ENCODE assay signal across 9 mouse cellular contexts in the genomic region with DNA sequence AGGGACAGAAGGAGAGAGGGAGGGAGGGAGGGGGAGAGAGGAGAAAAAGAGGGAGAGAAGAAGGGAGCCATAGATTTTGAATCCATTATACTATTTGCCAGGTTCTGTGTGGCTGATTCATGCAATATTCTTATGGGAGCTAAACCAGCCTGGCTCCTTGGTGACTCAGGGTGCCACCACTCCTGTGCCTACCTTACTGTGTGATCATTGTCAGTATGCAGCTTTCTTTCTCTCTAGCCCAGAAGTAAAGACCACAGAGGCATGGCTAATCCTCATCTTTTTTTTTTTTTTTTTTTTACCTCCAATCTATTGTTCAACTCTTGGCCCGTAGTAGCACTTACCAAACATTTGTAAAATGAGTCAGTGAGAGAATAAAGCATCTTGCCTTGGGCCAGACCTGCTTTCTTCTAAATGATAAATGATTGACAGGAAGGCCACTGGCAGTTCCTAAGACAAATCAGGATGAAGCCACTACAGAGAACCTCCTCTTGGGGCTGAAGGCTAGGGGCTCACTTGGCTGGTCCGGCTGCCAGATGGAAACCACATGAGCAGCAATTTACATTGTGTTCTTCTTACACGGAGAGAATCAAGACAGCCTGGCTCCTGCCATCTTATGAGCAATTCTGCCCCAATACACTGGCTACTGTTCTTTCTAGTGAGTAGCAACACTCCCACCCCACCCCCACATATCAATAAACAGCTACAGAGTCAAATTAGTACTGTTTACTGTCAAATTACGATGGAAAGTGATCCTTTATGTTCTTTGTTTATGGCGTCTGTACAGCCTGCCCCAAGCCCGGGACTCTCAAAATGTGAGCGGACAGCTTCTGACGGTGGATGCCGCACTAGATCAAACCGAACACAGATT.
A peak's percentile ranks its signal among the peaks of the same experiment; 100 is the strongest.
DNase-seq lines count a peak whose midpoint lies in the region; ATAC-seq and TF ChIP-seq lines count a peak whose summit lies in the region.
"Had no signal": no experiment of that assay in that cellular context is flagged by ENCODE, and none has a peak within 500 bp of the region (broad histone marks: within the 10 kb centered on the region; RNA-seq: fewer than 3 reads in every experiment).

No protein-coding gene starts in this region.

- WGBS in midbrain, embryonic 12.5 days, result 61% methylated on average over 10 of the region's 10 CpGs
- 69% methylated on average over 10 of the region's 10 CpGs for WGBS in midbrain, embryonic 11.5 days
- 18% methylated on average over 10 of the region's 10 CpGs for WGBS in forebrain, embryonic 14.5 days
- 41% methylated on average over 10 of the region's 10 CpGs for WGBS in limb, embryonic 11.5 days
- 23% methylated on average over 10 of the region's 10 CpGs for WGBS in stomach, postnatal 0 days

- ATAC-seq in midbrain, embryonic 12.5 days (ENCODE audit: low FRiP score, low read depth), result peak; percentile 60; the same call in 1 of the 2 replicates
- no peak for ATAC-seq in midbrain, embryonic 11.5 days (ENCODE audit: low FRiP score)
- peak; percentile 88 for ATAC-seq in forebrain, embryonic 14.5 days
- ATAC-seq in limb, embryonic 11.5 days (ENCODE audit: insufficient number of reproducible peaks, low FRiP score, low TSS enrichment, low read depth), result no peak; the same call in 1 of the 2 replicates
- ATAC-seq in stomach, postnatal 0 days (ENCODE audit: low FRiP score, low TSS enrichment), result peak; percentile 63
- ATAC-seq in megakaryocyte, adult 5-6 weeks (ENCODE audit: poor library complexity, severe bottlenecking), result no peak

- H3K36me3 ChIP-seq in midbrain, embryonic 12.5 days, result no peaks in the 10 kb centered on the region
- no peaks in the 10 kb centered on the region for H3K36me3 ChIP-seq in midbrain, embryonic 11.5 days (ENCODE audit: control insufficient read depth, insufficient read depth, low read length)
- no peaks in the 10 kb centered on the region for H3K36me3 ChIP-seq in forebrain, embryonic 14.5 days (ENCODE audit: control insufficient read depth, insufficient read depth, low read length)
- H3K36me3 ChIP-seq in limb, embryonic 11.5 days (ENCODE audit: control insufficient read depth, insufficient read depth, low read length), result no peaks in the 10 kb centered on the region
- H3K36me3 ChIP-seq in stomach, postnatal 0 days (ENCODE audit: control insufficient read depth, insufficient read depth, low read length), result no peaks in the 10 kb centered on the region
- H3K36me3 ChIP-seq: liver, embryonic 13.5 days had no signal

- H3K27me3 ChIP-seq in midbrain, embryonic 12.5 days, result no peaks in the 10 kb centered on the region
- H3K27me3 ChIP-seq in midbrain, embryonic 11.5 days (ENCODE audit: control insufficient read depth, insufficient read depth, low read length), result no peaks in the 10 kb centered on the region
- no peaks in the 10 kb centered on the region for H3K27me3 ChIP-seq in forebrain, embryonic 14.5 days (replicated peaks; ENCODE audit: control insufficient read depth, insufficient read depth, low read length)
- H3K27me3 ChIP-seq in limb, embryonic 11.5 days (ENCODE audit: control insufficient read depth, insufficient read depth, low read length), result no peaks in the 10 kb centered on the region; the same call in 1 of the 2 replicates
- no peaks in the 10 kb centered on the region for H3K27me3 ChIP-seq in stomach, postnatal 0 days (ENCODE audit: control insufficient read depth, insufficient read depth, low read length)
- H3K27me3 ChIP-seq: liver, embryonic 13.5 days had no signal

- peaks cover 5% of the 10 kb centered on the region for H3K4me1 ChIP-seq in midbrain, embryonic 12.5 days
- H3K4me1 ChIP-seq in midbrain, embryonic 11.5 days (ENCODE audit: control insufficient read depth, insufficient read depth, low read length), result no peaks in the 10 kb centered on the region; the same call in 1 of the 2 replicates
- H3K4me1 ChIP-seq in forebrain, embryonic 14.5 days (ENCODE audit: control insufficient read depth, insufficient read depth, low read length), result peaks cover 7% of the 10 kb centered on the region; the same call in 1 of the 2 replicates
- H3K4me1 ChIP-seq in limb, embryonic 11.5 days (ENCODE audit: control insufficient read depth, insufficient read depth, low read length), result no peaks in the 10 kb centered on the region
- H3K4me1 ChIP-seq in stomach, postnatal 0 days (replicated peaks; ENCODE audit: control insufficient read depth, insufficient read depth), result no peaks in the 10 kb centered on the region
- H3K4me1 ChIP-seq: liver, embryonic 13.5 days had no signal

- H3K9me3 ChIP-seq in midbrain, embryonic 12.5 days, result no peaks in the 10 kb centered on the region
- no peaks in the 10 kb centered on the region for H3K9me3 ChIP-seq in midbrain, embryonic 11.5 days (ENCODE audit: control insufficient read depth, low read length)
- H3K9me3 ChIP-seq in forebrain, embryonic 14.5 days (replicated peaks; ENCODE audit: control insufficient read depth, low read length), result no peaks in the 10 kb centered on the region
- no peaks in the 10 kb centered on the region for H3K9me3 ChIP-seq in limb, embryonic 11.5 days (ENCODE audit: control insufficient read depth, low read length)
- H3K9me3 ChIP-seq in stomach, postnatal 0 days (ENCODE audit: control insufficient read depth, low read length), result no peaks in the 10 kb centered on the region
- H3K9me3 ChIP-seq: liver, embryonic 13.5 days had no signal

- no peak for TF ChIP-seq EP300 in stomach, postnatal 0 days (optimal IDR thresholded peaks at IDR 0.05)

- H3K27ac ChIP-seq in midbrain, embryonic 12.5 days (replicated peaks), result no peak overlapping the region; the same call in 1 of the 2 replicates
- H3K27ac ChIP-seq in midbrain, embryonic 11.5 days (ENCODE audit: low read depth, low read length), result no peak overlapping the region
- H3K27ac ChIP-seq in forebrain, embryonic 14.5 days (ENCODE audit: low read depth, low read length), result no peak overlapping the region
- no peak overlapping the region for H3K27ac ChIP-seq in limb, embryonic 11.5 days (replicated peaks; ENCODE audit: low read depth, low read length)
- H3K27ac ChIP-seq in stomach, postnatal 0 days (replicated peaks), result no peak overlapping the region; the same call in 1 of the 2 replicates
- H3K27ac ChIP-seq: liver, embryonic 13.5 days had no signal

- no peak for DNase-seq in midbrain, embryonic 11.5 days (ENCODE audit: low spot score, missing footprints)
- peak; percentile 69 for DNase-seq in forebrain, embryonic 14.5 days (ENCODE audit: low spot score)
- peak; percentile 39 for DNase-seq in limb, embryonic 11.5 days (ENCODE audit: low spot score)
- DNase-seq in stomach, postnatal 0 days (ENCODE audit: low spot score), result no peak
- DNase-seq in gastrocnemius, adult 8-10 months (ENCODE audit: low spot score in 2 of 2), result no peak
- DNase-seq: cerebellum, adult 9-11 months; liver, embryonic 13.5 days had no signal

- no peak for TF ChIP-seq CTCF in stomach, postnatal 0 days (IDR thresholded peaks at IDR 0.05; ENCODE audit: low read depth)

- H3K4me2 ChIP-seq in midbrain, embryonic 12.5 days (replicated peaks), result no peak overlapping the region
- no peak overlapping the region for H3K4me2 ChIP-seq in midbrain, embryonic 11.5 days
- peak overlapping the region; percentile 35; the same call in 1 of the 2 replicates for H3K4me2 ChIP-seq in forebrain, embryonic 14.5 days (ENCODE audit: low read length)
- no peak overlapping the region for H3K4me2 ChIP-seq in limb, embryonic 11.5 days (ENCODE audit: low read depth, severe bottlenecking)
- peak overlapping the region; percentile 6 for H3K4me2 ChIP-seq in stomach, postnatal 0 days (replicated peaks; ENCODE audit: low read depth)
- H3K4me2 ChIP-seq: liver, embryonic 13.5 days had no signal

- H3K4me3 ChIP-seq in midbrain, embryonic 12.5 days, result no peak overlapping the region
- H3K4me3 ChIP-seq in midbrain, embryonic 11.5 days (ENCODE audit: low read depth, low read length), result no peak overlapping the region
- H3K4me3 ChIP-seq in forebrain, embryonic 14.5 days (ENCODE audit: low read depth, low read length), result no peak overlapping the region
- H3K4me3 ChIP-seq in limb, embryonic 11.5 days (ENCODE audit: low read depth, low read length), result no peak overlapping the region
- no peak overlapping the region for H3K4me3 ChIP-seq in stomach, postnatal 0 days (ENCODE audit: low read depth, low read length)
- H3K4me3 ChIP-seq: liver, embryonic 13.5 days had no signal

- H3K9ac ChIP-seq in midbrain, embryonic 12.5 days (replicated peaks), result no peak overlapping the region
- no peak overlapping the region for H3K9ac ChIP-seq in midbrain, embryonic 11.5 days (ENCODE audit: low read length)
- peak overlapping the region; percentile 45; the same call in 1 of the 2 replicates for H3K9ac ChIP-seq in forebrain, embryonic 14.5 days (ENCODE audit: low read length)
- H3K9ac ChIP-seq in limb, embryonic 11.5 days (ENCODE audit: low read length), result no peak overlapping the region
- no peak overlapping the region for H3K9ac ChIP-seq in stomach, postnatal 0 days (ENCODE audit: low read length)
- H3K9ac ChIP-seq: liver, embryonic 13.5 days had no signal

Comparison
In these comparisons a context has a peak if more than half of its experiments do, and no peak if none do; other contexts are left out.
1. ATAC-seq: peak in midbrain, embryonic 12.5 days (single experiment), forebrain, embryonic 14.5 days (single experiment) and stomach, postnatal 0 days (single experiment); none in midbrain, embryonic 11.5 days (single experiment), limb, embryonic 11.5 days (single experiment) and megakaryocyte, adult 5-6 weeks (single experiment).
2. H3K4me2 ChIP-seq: peak in forebrain, embryonic 14.5 days (single experiment) and stomach, postnatal 0 days (single experiment); none in midbrain, embryonic 12.5 days (single experiment), midbrain, embryonic 11.5 days (single experiment) and limb, embryonic 11.5 days (single experiment).
3. DNase-seq: peak in forebrain, embryonic 14.5 days (single experiment) and limb, embryonic 11.5 days (single experiment); none in midbrain, embryonic 11.5 days (single experiment), stomach, postnatal 0 days (single experiment) and gastrocnemius, adult 8-10 months (0 of 2).